Mouse (Mus musculus) ES-E14 (cell line): ENCODE measurements around the gene Hnrnph1. TPM values are rescaled to one million over a fixed set of nuclear protein-coding genes. Genes with fewer than 3 reads are reported as not detected.
A peak's percentile ranks its signal among the peaks of the same experiment; 100 is the strongest.

ENCODE experiments used
- DNase-seq: peaks from one replicate; pipeline ENCODE4 v3.0.0-alpha.2; 2013; ENCODE audit warnings: low read depth, low spot score
- H3K27ac ChIP-seq: 2 replicates; pipeline ENCODE4 v1.5.1; 2012; ENCODE audit warnings: low read depth, mild to moderate bottlenecking, low read length, moderate library complexity, mixed read lengths; ENCODE audit not compliant: poor library complexity, insufficient read depth, severe bottlenecking
- H3K36me3 ChIP-seq: 2 replicates; pipeline ENCODE4 v1.6.1; 2012; ENCODE audit warnings: mild to moderate bottlenecking, low read length, moderate library complexity, mixed read lengths; ENCODE audit not compliant: control insufficient read depth, poor library complexity, insufficient read depth, severe bottlenecking
- H3K4me1 ChIP-seq, 2 experiments: fragments of 150-350 bp in 1 of 2; sonication (generic) in 1 of 2; 2 replicates each; pipeline ENCODE4 v1.6.1; 2012; ENCODE audit warnings: low read length in 2 of 2, mild to moderate bottlenecking in 1 of 2, mixed read lengths in 1 of 2; ENCODE audit not compliant: control insufficient read depth in 2 of 2, insufficient read depth in 2 of 2, poor library complexity in 1 of 2
- H3K4me3 ChIP-seq, 2 experiments: fragments of 150-350 bp in 1 of 2; sonication (generic) in 1 of 2; 2 replicates each; pipeline ENCODE4 v1.5.1; 2012; ENCODE audit warnings: low read length in 2 of 2, low read depth in 1 of 2, mild to moderate bottlenecking in 1 of 2, mixed read lengths in 1 of 2; ENCODE audit not compliant: insufficient read depth in 1 of 2, poor library complexity in 1 of 2, severe bottlenecking in 1 of 2
- H3K9ac ChIP-seq: 2 replicates; pipeline ENCODE4 v1.6.1; 2012; ENCODE audit warnings: low read depth, mild to moderate bottlenecking, low read length, mixed read lengths; ENCODE audit not compliant: poor library complexity, insufficient read depth, severe bottlenecking
- H3K9me3 ChIP-seq: fragments of 150-350 bp; sonication (generic); 2 replicates; pipeline ENCODE4 v1.6.1; 2012; ENCODE audit warnings: low read depth, mild to moderate bottlenecking, low read length; ENCODE audit not compliant: control insufficient read depth, insufficient read depth
- CHD2 ChIP-seq: IDR thresholded peaks from 2 replicates; pipeline ENCODE4 v1.6.1; 2014; ENCODE audit warnings: mild to moderate bottlenecking, low read depth, low read length, inconsistent platforms
- HCFC1 ChIP-seq: IDR thresholded peaks from 2 replicates; pipeline ENCODE4 v1.6.1; 2012; ENCODE audit warnings: low read length, inconsistent platforms, borderline replicate concordance; ENCODE audit not compliant: insufficient read depth
- MAFK ChIP-seq: IDR thresholded peaks from 2 replicates; pipeline ENCODE4 v1.6.1; 2014; ENCODE audit warnings: mild to moderate bottlenecking, low read depth, low read length, inconsistent platforms; ENCODE audit not compliant: insufficient read depth
- ZC3H11A ChIP-seq: IDR thresholded peaks from 2 replicates; pipeline ENCODE4 v1.6.1; 2012; ENCODE audit warnings: low read depth, mild to moderate bottlenecking, inconsistent platforms, low read length, borderline replicate concordance
- ZNF384 ChIP-seq: IDR thresholded peaks from 2 replicates; pipeline ENCODE4 v1.6.1; 2012; ENCODE audit warnings: low read depth, low read length, inconsistent platforms
- in situ Hi-C, 2 experiments: fragments of 600-800 bp; cut with MboI; formaldehyde crosslinking; loops; one replicate each; pipeline ENCODE4 v1.15.1; 2025; ENCODE audit warnings: low sequenced_read_pairs in 2 of 2, inconsistent platforms in 1 of 2; ENCODE audit not compliant: unreplicated experiment in 2 of 2
- total RNA-seq: library from RNA; depleted of rRNA; stranded (reverse); fragments of 300-350 nt; gene quantifications from 2 replicates; pipeline ENCODE4 v1.2.3, GENCODE M21; 2012

Hnrnph1 gene
- total RNA-seq, 1 experiment, result 401 TPM

DNA sequence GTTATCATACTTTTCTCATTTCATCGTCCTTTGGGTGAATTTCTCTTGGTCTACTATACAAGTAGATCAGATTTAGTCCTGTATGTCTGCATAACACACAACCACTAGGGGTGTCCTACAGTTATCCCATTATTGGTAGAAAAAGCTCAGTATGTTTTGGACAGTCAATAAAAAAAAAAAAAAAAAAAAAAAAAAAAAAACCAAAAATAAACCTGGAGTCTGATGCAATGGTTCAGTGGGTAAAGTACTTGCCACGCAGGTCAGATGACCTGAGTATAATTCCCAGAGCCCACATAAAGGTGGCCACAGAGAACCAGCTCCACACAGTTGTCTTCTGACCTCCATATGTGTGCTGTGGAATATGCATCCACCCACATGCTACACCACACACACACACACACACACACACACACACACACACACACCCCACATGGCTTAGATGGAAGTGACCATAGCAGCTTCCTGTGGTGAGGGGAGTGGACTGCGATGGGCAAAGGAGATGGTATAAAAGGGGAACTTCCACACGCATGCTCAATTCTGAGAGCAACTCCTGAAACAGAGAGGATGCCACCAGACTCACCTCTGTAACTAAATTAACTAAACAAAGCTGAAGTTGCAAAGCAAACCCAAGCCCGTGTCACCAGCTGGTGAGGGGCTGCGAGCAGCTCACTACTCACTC lies 38.9 kb downstream of the Hnrnph1 start:
- no peak overlapping the region for H3K4me3 ChIP-seq
- H3K36me3 ChIP-seq, result peaks cover 7% of the 10 kb centered on the region; the same call in 1 of the 2 replicates
- in situ Hi-C loops, result no loop called here

DNA sequence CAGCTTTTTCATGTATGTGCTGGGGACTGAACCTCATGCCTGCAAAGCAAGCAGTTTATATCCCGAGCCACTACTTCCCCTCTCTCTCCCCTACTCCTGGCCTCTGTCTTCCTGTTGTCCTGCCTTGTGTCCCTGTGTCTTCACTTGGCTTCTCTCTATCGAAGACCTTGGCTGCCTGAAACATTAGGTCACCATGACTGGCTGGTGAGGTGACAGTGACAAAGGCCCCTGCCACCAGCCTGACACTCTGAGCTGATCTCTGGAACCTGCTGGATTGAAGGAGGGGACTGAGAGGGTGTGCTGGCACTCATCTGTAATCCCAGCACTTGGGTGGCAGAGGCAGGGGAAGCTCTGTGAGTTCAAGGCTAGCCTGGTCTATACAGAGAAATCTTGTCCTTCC lies 41.1 kb downstream of the Hnrnph1 start:
- no peak for DNase-seq
- H3K36me3 ChIP-seq, result peaks cover 7% of the 10 kb centered on the region; the same call in 1 of the 2 replicates

More for the DNA sequence above, 38.9 kb downstream of the Hnrnph1 start:
- no peaks in the 10 kb centered on the region for H3K9me3 ChIP-seq
- H3K4me1 ChIP-seq, result no peaks in the 10 kb centered on the region
- no peak for DNase-seq
- H3K27ac ChIP-seq, result no peak overlapping the region
- H3K9ac ChIP-seq, result no peak overlapping the region
- TF ChIP-seq CHD2 (no peak), ZNF384 (peak; percentile 58; the same call in 1 of the 2 replicates), ZC3H11A (no peak), HCFC1 (no peak)

DNA sequence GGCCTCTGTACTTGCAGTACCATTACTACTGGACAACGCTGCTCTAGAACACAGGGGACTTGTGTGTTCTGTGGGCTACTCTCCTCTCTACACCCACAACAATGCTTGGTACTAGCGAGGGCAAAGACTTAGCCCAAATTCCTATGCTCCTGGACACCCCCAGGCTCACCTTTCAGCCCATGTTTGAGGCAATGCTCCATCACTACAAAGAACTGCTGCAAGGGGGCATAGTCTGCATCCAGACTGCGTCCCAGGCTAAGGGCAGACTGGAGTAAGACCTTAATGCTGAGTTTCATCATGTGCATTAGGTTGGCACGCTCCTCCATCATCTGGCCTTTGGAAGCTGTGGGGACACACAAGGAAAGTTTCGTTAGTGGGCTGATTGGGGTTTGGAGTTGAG lies 44.7 kb downstream of the Hnrnph1 start:
- no peak for DNase-seq
- Histone ChIP-seq H3K9ac (peak overlapping the region; percentile 46), H3K4me3 (peak overlapping the region; percentile 44 to 73), H3K27ac (no peak overlapping the region), H3K9me3 (no peaks in the 10 kb centered on the region), H3K36me3 (peaks cover 4% of the 10 kb centered on the region; the same call in 1 of the 2 replicates), H3K4me1 (peaks cover 0 to 8% of the 10 kb centered on the region in 2 experiments; a peak in 2 of 4 replicates)
- in situ Hi-C loops, result no loop called here
- no peak for TF ChIP-seq MAFK
- no peak for TF ChIP-seq ZNF384
- no peak for TF ChIP-seq CHD2
- no peak for TF ChIP-seq HCFC1
- TF ChIP-seq ZC3H11A, result no peak

More for the DNA sequence above, 41.1 kb downstream of the Hnrnph1 start:
- TF ChIP-seq ZC3H11A, result no peak
- TF ChIP-seq CHD2, result no peak
- TF ChIP-seq HCFC1, result no peak
- no peak for TF ChIP-seq ZNF384
- TF ChIP-seq MAFK, result no peak
- no peak overlapping the region for H3K4me3 ChIP-seq
- H3K9ac ChIP-seq, result no peak overlapping the region
- no peak overlapping the region for H3K27ac ChIP-seq
- peaks cover 0 to 5% of the 10 kb centered on the region in 2 experiments; a peak in 2 of 4 replicates for H3K4me1 ChIP-seq
- in situ Hi-C loops, result no loop called here
- no peaks in the 10 kb centered on the region for H3K9me3 ChIP-seq

DNA sequence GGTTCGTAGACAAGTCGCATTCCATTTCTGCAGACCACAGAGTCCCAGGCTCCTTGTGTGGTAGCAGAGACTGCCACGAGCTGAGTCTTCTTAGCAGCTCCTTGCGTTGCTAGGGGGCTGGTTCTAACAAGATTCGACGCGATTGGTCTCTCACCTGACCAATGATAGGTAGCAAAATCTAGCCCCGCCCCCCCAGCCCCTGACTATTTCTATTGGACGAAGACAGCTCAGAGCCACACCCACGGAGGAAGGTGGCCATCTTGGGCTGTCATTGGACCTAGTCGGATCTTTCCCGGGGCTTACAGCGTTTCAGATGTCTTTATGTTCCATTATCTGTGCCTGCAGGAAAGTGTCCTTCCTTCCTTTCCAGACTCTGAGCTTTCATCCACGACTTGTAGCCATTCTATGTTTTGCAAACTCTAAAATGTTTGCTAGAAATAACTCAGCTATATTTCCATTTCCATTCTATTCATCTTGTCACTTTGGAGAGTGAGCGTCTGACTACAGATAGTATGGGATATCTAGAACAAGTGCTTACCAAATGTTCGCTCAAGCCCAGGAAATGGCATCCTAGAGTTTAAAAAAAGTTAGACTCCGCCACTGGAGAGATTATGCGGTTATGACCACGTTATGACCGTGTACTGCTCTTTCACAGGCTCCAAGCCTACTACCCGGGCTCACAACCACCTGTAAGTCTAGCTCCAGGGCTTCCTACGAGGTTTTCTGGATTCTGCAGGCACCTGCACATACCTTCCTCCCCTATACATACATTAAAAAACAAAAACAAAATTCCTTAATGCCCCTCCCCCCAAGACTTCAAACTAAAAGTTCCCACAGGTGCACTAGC lies 45.4 kb downstream of the Hnrnph1 start:
- Histone ChIP-seq H3K36me3 (peaks cover 4% of the 10 kb centered on the region; the same call in 1 of the 2 replicates), H3K9ac (peak overlapping the region; percentile 46), H3K27ac (no peak overlapping the region), H3K4me3 (peak overlapping the region; percentile 44 to 81), H3K9me3 (no peaks in the 10 kb centered on the region), H3K4me1 (peaks cover 0 to 8% of the 10 kb centered on the region in 2 experiments; a peak in 2 of 4 replicates)
- in situ Hi-C loops, result no loop called here
- peak; percentile 95 for DNase-seq
- TF ChIP-seq HCFC1 (no peak), ZNF384 (no peak), CHD2 (peak; percentile 53; the same call in 1 of the 2 replicates), MAFK (no peak), ZC3H11A (no peak)
